Mouse (Mus musculus) ES-Bruce4 (cell line): ENCODE measurements around the gene Poc5. TPM values are rescaled to one million over a fixed set of nuclear protein-coding genes. Genes with fewer than 3 reads are reported as not detected.

Experiments
- H3K27ac ChIP-seq: 2 replicates; pipeline ENCODE4 v1.5.1; 2012; ENCODE audit warnings: low read length, inconsistent platforms; ENCODE audit not compliant: insufficient read depth
- H3K27me3 ChIP-seq: 2 replicates; pipeline ENCODE4 v1.6.1; 2012; ENCODE audit warnings: mild to moderate bottlenecking, low read length, inconsistent platforms; ENCODE audit not compliant: control insufficient read depth, poor library complexity, insufficient read depth, severe bottlenecking
- H3K36me3 ChIP-seq: 2 replicates; pipeline ENCODE4 v1.6.1; 2012; ENCODE audit warnings: inconsistent platforms, mild to moderate bottlenecking, low read length, moderate library complexity; ENCODE audit not compliant: control insufficient read depth, poor library complexity, insufficient read depth, severe bottlenecking
- H3K4me1 ChIP-seq: one replicate; pipeline ENCODE4 v1.8.1; 2011; ENCODE audit warnings: low read length; ENCODE audit not compliant: control insufficient read depth, insufficient read depth
- H3K4me3 ChIP-seq: 2 replicates; pipeline ENCODE4 v1.5.1; 2011; ENCODE audit warnings: low read depth, mild to moderate bottlenecking, low read length
- H3K9ac ChIP-seq: 2 replicates; pipeline ENCODE4 v1.6.1; 2012; ENCODE audit warnings: low read depth, mild to moderate bottlenecking, inconsistent platforms; ENCODE audit not compliant: poor library complexity, severe bottlenecking
- H3K9me3 ChIP-seq: replicated peaks from 2 replicates; pipeline ENCODE4 v1.6.1; 2012; ENCODE audit warnings: mild to moderate bottlenecking, low read length, inconsistent platforms; ENCODE audit not compliant: control insufficient read depth, poor library complexity, insufficient read depth, severe bottlenecking
- CTCF ChIP-seq: IDR thresholded peaks from one replicate; pipeline ENCODE4 v1.8.1; 2011; ENCODE audit warnings: low read depth, low read length
- EP300 ChIP-seq: IDR thresholded peaks from 2 replicates; pipeline ENCODE4 v1.6.1; 2011; ENCODE audit warnings: low read depth, low read length; ENCODE audit not compliant: insufficient read depth
- POLR2A ChIP-seq: IDR thresholded peaks from one replicate; pipeline ENCODE4 v1.8.1; 2011; ENCODE audit warnings: low read length; ENCODE audit not compliant: insufficient read depth
- polyA plus RNA-seq: library from polyadenylated mRNA; stranded (reverse); fragments of >200 nt; gene quantifications from 2 replicates; pipeline ENCODE4 v1.2.4, GENCODE M21; 2011; ENCODE audit warnings: low read depth; ENCODE audit not compliant: missing spikeins, insufficient read depth, insufficient read length

The Poc5 gene
- polyA plus RNA-seq, 1 experiment: 19.5 TPM

DNA sequence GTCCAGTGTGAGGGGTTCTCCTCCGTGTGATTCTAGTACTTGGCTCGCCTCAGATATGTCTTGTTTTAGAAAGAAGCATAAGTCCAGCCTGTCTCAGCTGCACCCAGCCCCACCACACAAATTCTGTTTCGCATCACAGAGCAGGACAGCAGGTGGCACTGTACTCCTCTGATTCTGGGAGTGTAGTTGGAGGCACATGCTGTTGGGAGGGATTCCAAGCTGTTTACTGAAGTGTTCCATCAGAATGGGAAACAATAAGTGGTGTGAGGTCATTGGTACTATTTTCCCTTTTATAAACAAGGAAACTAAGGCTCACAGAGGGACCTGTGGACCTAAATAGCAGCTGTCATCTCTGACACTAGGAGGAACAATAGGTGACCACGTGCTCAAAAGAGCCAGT is 18.9 kb downstream of the Poc5 start:
- Histone ChIP-seq H3K9me3 (no peaks in the 10 kb centered on the region), H3K4me1 (no peaks in the 10 kb centered on the region), H3K27ac (no peak overlapping the region), H3K4me3 (no peak overlapping the region), H3K9ac (no peak overlapping the region), H3K36me3 (peaks cover 5% of the 10 kb centered on the region), H3K27me3 (no peaks in the 10 kb centered on the region)
- no peak for TF ChIP-seq POLR2A
- no peak for TF ChIP-seq EP300
- peak; percentile 67 for TF ChIP-seq CTCF

- Histone ChIP-seq H3K36me3 (peaks cover 1% of the 10 kb centered on the region), H3K27ac (no peak overlapping the region), H3K9ac (no peak overlapping the region), H3K4me1 (no peaks in the 10 kb centered on the region), H3K9me3 (no peaks in the 10 kb centered on the region), H3K4me3 (no peak overlapping the region), H3K27me3 (no peaks in the 10 kb centered on the region)
- TF ChIP-seq EP300: no peak
- no peak for TF ChIP-seq POLR2A
- no peak for TF ChIP-seq CTCF
These were observed 20.7 kb downstream of the Poc5 start for GRCm38 (mm10) chr13:96408786-96409185.

DNA sequence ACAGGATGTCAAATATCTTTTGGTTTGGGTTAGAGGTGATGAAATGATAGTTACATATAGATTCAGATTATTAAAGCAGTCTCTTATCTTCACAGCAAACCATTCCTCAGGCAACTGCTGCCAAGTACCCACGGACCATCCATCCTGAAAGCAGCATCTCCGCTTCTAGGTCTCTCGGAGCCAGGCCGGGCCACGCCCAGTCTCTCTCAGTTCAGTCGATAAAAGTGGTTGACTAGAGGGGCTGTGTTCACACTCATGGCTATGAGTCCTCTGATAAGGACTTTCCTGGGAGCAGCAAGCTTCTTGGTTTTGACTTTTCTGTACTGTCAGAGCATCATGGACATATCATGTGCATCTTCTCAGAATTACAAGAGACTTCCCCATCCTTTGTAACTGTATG is 26.3 kb downstream of the Poc5 start:
- no peak for TF ChIP-seq POLR2A
- TF ChIP-seq EP300: no peak
- no peak for TF ChIP-seq CTCF
- H3K36me3 ChIP-seq: peaks cover 3% of the 10 kb centered on the region; the same call in 1 of the 2 replicates
- no peak overlapping the region for H3K9ac ChIP-seq
- H3K9me3 ChIP-seq: no peaks in the 10 kb centered on the region
- no peak overlapping the region for H3K4me3 ChIP-seq
- H3K27me3 ChIP-seq: no peaks in the 10 kb centered on the region
- no peak overlapping the region for H3K27ac ChIP-seq
- no peaks in the 10 kb centered on the region for H3K4me1 ChIP-seq

DNA sequence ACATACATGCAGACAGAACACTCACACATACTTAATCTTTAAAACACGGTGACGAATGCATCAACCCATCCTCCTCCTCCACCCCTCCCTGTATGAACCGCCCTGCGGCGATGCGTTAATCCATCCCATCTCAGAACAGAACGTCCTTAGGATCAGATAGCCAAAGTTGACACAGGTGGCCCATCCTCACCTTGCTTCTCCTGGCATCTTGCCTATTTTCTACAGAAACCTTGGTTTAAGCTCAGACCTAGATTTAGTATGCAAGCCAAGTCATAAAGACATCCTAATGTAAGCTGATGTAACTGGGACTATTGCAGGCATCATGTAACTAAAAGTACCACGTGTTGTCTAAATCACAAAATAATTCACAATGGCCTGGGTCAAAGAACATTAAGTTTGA is 28.3 kb downstream of the Poc5 start:
- TF ChIP-seq EP300 (no peak), POLR2A (no peak), CTCF (no peak)
- Histone ChIP-seq H3K36me3 (peaks cover 3% of the 10 kb centered on the region; the same call in 1 of the 2 replicates), H3K27ac (no peak overlapping the region), H3K4me3 (no peak overlapping the region), H3K27me3 (no peaks in the 10 kb centered on the region), H3K4me1 (no peaks in the 10 kb centered on the region), H3K9me3 (no peaks in the 10 kb centered on the region), H3K9ac (no peak overlapping the region)

- Histone ChIP-seq H3K27ac (no peak overlapping the region), H3K9ac (no peak overlapping the region), H3K9me3 (no peaks in the 10 kb centered on the region), H3K4me3 (no peak overlapping the region), H3K36me3 (peaks cover 3% of the 10 kb centered on the region; the same call in 1 of the 2 replicates), H3K27me3 (no peaks in the 10 kb centered on the region), H3K4me1 (no peaks in the 10 kb centered on the region)
- TF ChIP-seq POLR2A: no peak
- no peak for TF ChIP-seq CTCF
- TF ChIP-seq EP300: no peak
These were observed 29.2 kb downstream of the Poc5 start for GRCm38 (mm10) chr13:96417261-96417813.

DNA sequence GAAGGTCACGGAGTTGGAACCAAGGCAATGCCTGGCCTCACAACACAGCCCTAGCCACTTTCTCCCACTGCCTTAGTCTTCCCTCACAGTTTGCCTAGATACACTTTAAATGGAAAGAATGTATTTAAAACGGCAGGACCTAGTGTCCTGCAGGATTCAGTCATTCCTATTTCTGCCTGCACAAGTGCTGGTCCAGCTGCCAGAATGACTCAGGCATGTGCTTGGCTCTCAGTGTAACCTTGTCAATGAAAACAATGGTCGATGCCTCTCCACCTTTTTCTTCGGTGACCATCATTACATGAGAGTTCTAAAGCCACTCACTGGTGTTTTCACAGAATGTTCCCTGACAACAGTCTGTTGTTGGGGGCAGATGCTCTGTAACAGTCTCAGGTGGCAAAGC is 30.4 kb downstream of the Poc5 start:
- Histone ChIP-seq H3K27ac (no peak overlapping the region), H3K36me3 (peaks cover 3% of the 10 kb centered on the region; the same call in 1 of the 2 replicates), H3K9ac (no peak overlapping the region), H3K27me3 (no peaks in the 10 kb centered on the region), H3K9me3 (no peaks in the 10 kb centered on the region), H3K4me1 (no peaks in the 10 kb centered on the region), H3K4me3 (no peak overlapping the region)
- TF ChIP-seq POLR2A: no peak
- no peak for TF ChIP-seq EP300
- no peak for TF ChIP-seq CTCF
